Mouse (Mus musculus) forebrain, embryonic 11.5 days (tissue): ENCODE data around the gene Pik3ip1. TPM values are rescaled to one million over a fixed set of nuclear protein-coding genes. Genes with fewer than 3 reads are reported as not detected.

Source experiments
- ATAC-seq: fragments of 200-750 bp; cut with Nextera tagmentation; replicated peaks from 2 replicates; pipeline ENCODE4 v1.8.0; 2017; ENCODE audit warnings: moderate TSS enrichment; ENCODE audit not compliant: low FRiP score
- DNase-seq: peaks from one replicate; pipeline ENCODE4 v3.0.0-alpha.2; 2017; ENCODE audit warnings: low spot score
- H3K27ac ChIP-seq: fragments of 300-500 bp; sonication (generic); 2 replicates; pipeline ENCODE4 v1.5.1; 2014; ENCODE audit warnings: low read depth, low read length
- H3K27me3 ChIP-seq: fragments of 300-500 bp; sonication (generic); 2 replicates; pipeline ENCODE4 v1.6.1; 2014; ENCODE audit warnings: mild to moderate bottlenecking, low read length, mixed read lengths; ENCODE audit not compliant: control insufficient read depth, insufficient read depth
- H3K36me3 ChIP-seq: fragments of 300-500 bp; sonication (generic); 2 replicates; pipeline ENCODE4 v1.6.1; 2014; ENCODE audit warnings: mild to moderate bottlenecking, low read length, moderate library complexity, mixed read lengths; ENCODE audit not compliant: control insufficient read depth, insufficient read depth
- H3K4me1 ChIP-seq: fragments of 300-500 bp; sonication (generic); replicated peaks from 2 replicates; pipeline ENCODE4 v1.6.1; 2014; ENCODE audit warnings: low read length, mixed read lengths; ENCODE audit not compliant: control insufficient read depth, insufficient read depth
- H3K4me2 ChIP-seq: fragments of 300-500 bp; sonication (generic); 2 replicates; pipeline ENCODE4 v1.6.1; 2014; ENCODE audit warnings: low read depth, mild to moderate bottlenecking, low read length, moderate library complexity, mixed read lengths; ENCODE audit not compliant: severe bottlenecking
- H3K4me3 ChIP-seq: fragments of 300-500 bp; sonication (generic); 2 replicates; pipeline ENCODE4 v1.5.1; 2014; ENCODE audit warnings: low read depth, low read length
- H3K9ac ChIP-seq: fragments of 300-500 bp; sonication (generic); 2 replicates; pipeline ENCODE4 v1.6.1; 2014; ENCODE audit warnings: low read length
- H3K9me3 ChIP-seq: fragments of 300-500 bp; sonication (generic); 2 replicates; pipeline ENCODE4 v1.6.1; 2016; ENCODE audit warnings: low read length, mixed read lengths; ENCODE audit not compliant: control insufficient read depth
- WGBS: fragments of 180-500 bp; shearing (Covaris S2); extraction: QIAGEN DNeasy Blood & Tissue Kit; methylation state at CpG from one replicate; pipeline ENCODE4 v1.1.7; 2014; 5-methylcytosine and 5-hydroxymethylcytosine counted together
- polyA plus RNA-seq: library from polyadenylated mRNA; unstranded; fragments of >200 nt; fragmentation: Nextera tagmentation; extraction: Ambion mirVana; gene quantifications from 2 replicates; pipeline ENCODE4 v1.2.1, GENCODE M21; 2014

The Pik3ip1 gene
- polyA plus RNA-seq, 1 experiment from 2014 or later = 9.7 TPM

- no peak for DNase-seq
- 2% methylated on average over 14 of the region's 14 CpGs for WGBS
Measured at GRCm38 (mm10) chr11:3330991-3331750, 970 bp downstream of the Pik3ip1 start.

GRCm38 (mm10) chr11:3331756-3332642 is 1.8 kb downstream of the Pik3ip1 start:
- DNase-seq (peak; percentile 96), ATAC-seq (peak; percentile 98)
- Histone ChIP-seq H3K4me3 (peak overlapping the region; percentile 39), H3K36me3 (no peaks in the 10 kb centered on the region), H3K27ac (0 out of 2 replicates have a peak overlapping the region, but pooled peaks have one; percentile 15), H3K4me1 (peaks cover 11% of the 10 kb centered on the region), H3K9ac (peak overlapping the region; percentile 48), H3K9me3 (no peaks in the 10 kb centered on the region), H3K4me2 (peak overlapping the region; percentile 98), H3K27me3 (no peaks in the 10 kb centered on the region)
- WGBS = under 1% methylated on average over 67 of the region's 75 CpGs

More at GRCm38 (mm10) chr11:3330991-3331750, 970 bp downstream of the Pik3ip1 start:
- Histone ChIP-seq H3K27ac (no peak overlapping the region), H3K4me3 (peak overlapping the region; percentile 39), H3K9ac (peak overlapping the region; percentile 64), H3K9me3 (no peaks in the 10 kb centered on the region), H3K36me3 (no peaks in the 10 kb centered on the region), H3K27me3 (no peaks in the 10 kb centered on the region), H3K4me2 (peak overlapping the region; percentile 98), H3K4me1 (peaks cover 11% of the 10 kb centered on the region; the same call in 1 of the 2 replicates)
- ATAC-seq = no peak

- no peak for DNase-seq
- Histone ChIP-seq H3K36me3 (no peaks in the 10 kb centered on the region), H3K4me3 (no peak overlapping the region), H3K4me2 (no peak overlapping the region), H3K27ac (no peak overlapping the region), H3K4me1 (peaks cover 19% of the 10 kb centered on the region), H3K27me3 (no peaks in the 10 kb centered on the region), H3K9ac (no peak overlapping the region), H3K9me3 (no peaks in the 10 kb centered on the region)
- 89% methylated on average over 11 of the region's 11 CpGs for WGBS
- ATAC-seq = no peak
Measured at GRCm38 (mm10) chr11:3333111-3333695, 3.0 kb downstream of the Pik3ip1 start.

- DNase-seq (no peak), ATAC-seq (no peak)
- Histone ChIP-seq H3K27me3 (no peaks in the 10 kb centered on the region), H3K4me3 (no peak overlapping the region), H3K9ac (no peak overlapping the region), H3K4me1 (peaks cover 19% of the 10 kb centered on the region), H3K27ac (no peak overlapping the region), H3K36me3 (no peaks in the 10 kb centered on the region), H3K9me3 (no peaks in the 10 kb centered on the region), H3K4me2 (no peak overlapping the region)
- 91% methylated on average over 11 of the region's 11 CpGs for WGBS
Measured at GRCm38 (mm10) chr11:3334141-3334710, 4.0 kb downstream of the Pik3ip1 start.

- 53% methylated on average over 9 of the region's 9 CpGs for WGBS
- Histone ChIP-seq H3K27ac (no peak overlapping the region), H3K27me3 (no peaks in the 10 kb centered on the region), H3K4me2 (no peak overlapping the region), H3K4me3 (no peak overlapping the region), H3K4me1 (peaks cover 19% of the 10 kb centered on the region), H3K9me3 (no peaks in the 10 kb centered on the region), H3K36me3 (no peaks in the 10 kb centered on the region), H3K9ac (no peak overlapping the region)
- no peak for ATAC-seq
- DNase-seq = no peak
Measured at GRCm38 (mm10) chr11:3334711-3335316, 4.6 kb downstream of the Pik3ip1 start.

GRCm38 (mm10) chr11:3335651-3336216 is 5.5 kb downstream of the Pik3ip1 start:
- ATAC-seq (no peak), DNase-seq (no peak)
- H3K27ac ChIP-seq = no peak overlapping the region
- no peaks in the 10 kb centered on the region for H3K9me3 ChIP-seq
- WGBS = 54% methylated on average over 11 of the region's 11 CpGs
- no peaks in the 10 kb centered on the region for H3K27me3 ChIP-seq
- peaks cover 15% of the 10 kb centered on the region for H3K4me1 ChIP-seq
- no peak overlapping the region for H3K4me2 ChIP-seq
- H3K9ac ChIP-seq = no peak overlapping the region
- H3K36me3 ChIP-seq = no peaks in the 10 kb centered on the region
- no peak overlapping the region for H3K4me3 ChIP-seq

GRCm38 (mm10) chr11:3336602-3337001 is 6.4 kb downstream of the Pik3ip1 start:
- no peaks in the 10 kb centered on the region for H3K36me3 ChIP-seq
- no peaks in the 10 kb centered on the region for H3K9me3 ChIP-seq
- no peak overlapping the region for H3K4me2 ChIP-seq
- ATAC-seq = no peak
- H3K27me3 ChIP-seq = no peaks in the 10 kb centered on the region
- H3K4me3 ChIP-seq = no peak overlapping the region
- H3K4me1 ChIP-seq = peaks cover 15% of the 10 kb centered on the region
- DNase-seq = no peak
- no peak overlapping the region for H3K27ac ChIP-seq
- 84% methylated on average over 3 of the region's 3 CpGs for WGBS
- H3K9ac ChIP-seq = no peak overlapping the region; the same call in 1 of the 2 replicates
